Mouse (Mus musculus): ENCODE measurements around the gene Nxpe4. TPM values are rescaled to one million over a fixed set of nuclear protein-coding genes. Genes with fewer than 3 reads are reported as not detected.

The Nxpe4 gene
- polyA plus RNA-seq, 1 experiment from 2014 or later = 5.1 TPM

DNA sequence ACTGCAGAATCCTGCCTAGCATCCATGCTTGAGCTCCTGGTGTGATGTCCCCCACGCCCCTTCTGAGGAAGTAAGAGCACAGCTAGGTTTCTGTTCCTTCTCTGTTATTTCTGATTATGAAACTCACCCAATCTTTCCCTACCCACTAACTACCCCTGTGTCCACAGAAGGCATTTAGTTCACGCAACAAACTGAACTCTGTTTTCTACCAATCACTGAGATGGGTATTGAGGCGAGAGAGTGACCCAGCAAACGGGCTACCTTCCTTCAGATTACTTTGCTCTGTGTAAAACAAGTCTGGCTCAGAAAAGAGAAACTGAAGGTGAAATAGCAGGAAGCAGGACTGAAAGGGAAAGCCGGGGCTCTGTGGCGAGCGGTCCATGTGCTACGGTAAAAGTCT, 260.6 kb downstream of the Nxpe4 start:
- WGBS = 82% methylated on average over 8 of the region's 8 CpGs
- no peak overlapping the region for H3K9ac ChIP-seq (ENCODE audit: low read length)
- H3K27me3 ChIP-seq (ENCODE audit: control insufficient read depth, insufficient read depth, low read length) = no peaks in the 10 kb centered on the region
- no peak overlapping the region for H3K4me3 ChIP-seq (ENCODE audit: control insufficient read depth in 1 of 2, insufficient read depth in 1 of 2, low read depth in 1 of 2, low read length in 2 of 2)
- H3K4me2 ChIP-seq (ENCODE audit: low read length) = no peak overlapping the region
- no peaks in the 10 kb centered on the region for H3K36me3 ChIP-seq (ENCODE audit: control insufficient read depth, insufficient read depth, low read length)
- no peaks in the 10 kb centered on the region for H3K4me1 ChIP-seq (ENCODE audit: control insufficient read depth in 2 of 2, insufficient read depth in 2 of 2, low read length in 2 of 2)
- H3K27ac ChIP-seq (replicated peaks in 1 of 2; ENCODE audit: control insufficient read depth in 1 of 2, insufficient read depth in 1 of 2, low read depth in 2 of 2, low read length in 2 of 2) = no peak overlapping the region
- H3K9me3 ChIP-seq (ENCODE audit: control insufficient read depth, low read length) = no peaks in the 10 kb centered on the region
- ATAC-seq (ENCODE audit: insufficient number of reproducible peaks, insufficient read depth, low FRiP score, low read depth) = no peak

- Histone ChIP-seq H3K9me3 (ENCODE audit: control insufficient read depth, low read length) (no peaks in the 10 kb centered on the region), H3K4me1 (ENCODE audit: control insufficient read depth in 2 of 2, insufficient read depth in 2 of 2, low read length in 2 of 2) (no peaks in the 10 kb centered on the region), H3K27me3 (ENCODE audit: control insufficient read depth, insufficient read depth, low read length) (no peaks in the 10 kb centered on the region), H3K36me3 (ENCODE audit: control insufficient read depth, insufficient read depth, low read length) (no peaks in the 10 kb centered on the region), H3K27ac (replicated peaks in 1 of 2; ENCODE audit: control insufficient read depth in 1 of 2, insufficient read depth in 1 of 2, low read depth in 2 of 2, low read length in 2 of 2) (no peak overlapping the region), H3K4me2 (ENCODE audit: low read length) (no peak overlapping the region), H3K4me3 (ENCODE audit: control insufficient read depth in 1 of 2, insufficient read depth in 1 of 2, low read depth in 1 of 2, low read length in 2 of 2) (no peak overlapping the region), H3K9ac (ENCODE audit: low read length) (no peak overlapping the region)
- 33% methylated on average over 1 of the region's 1 CpGs for WGBS
- ATAC-seq (ENCODE audit: insufficient number of reproducible peaks, insufficient read depth, low FRiP score, low read depth) = no peak
Measured at GRCm38 (mm10) chr9:48423256-48423655, 261.4 kb downstream of the Nxpe4 start.

DNA sequence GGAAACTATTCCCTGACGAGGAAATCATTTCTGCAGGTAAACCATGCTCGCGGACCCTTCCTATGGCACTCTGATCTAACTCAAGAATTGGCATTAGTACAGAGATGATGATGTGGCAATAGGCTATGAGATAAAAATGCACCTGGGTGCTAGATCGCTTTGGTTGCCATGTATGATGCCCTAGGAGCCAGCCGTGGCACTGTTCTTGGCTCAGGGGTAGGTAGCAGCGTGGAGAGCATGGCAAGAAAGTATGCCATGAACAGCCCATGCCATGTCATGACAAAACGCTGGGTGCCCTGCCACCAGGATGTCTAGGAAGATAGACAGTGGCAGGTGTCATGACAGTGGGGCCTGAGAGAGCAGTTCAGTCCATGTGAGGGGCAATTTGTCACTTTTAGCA, 265.4 kb downstream of the Nxpe4 start:
- Histone ChIP-seq H3K36me3 (ENCODE audit: control insufficient read depth, insufficient read depth, low read length) (no peaks in the 10 kb centered on the region), H3K4me3 (ENCODE audit: control insufficient read depth in 1 of 2, insufficient read depth in 1 of 2, low read depth in 1 of 2, low read length in 2 of 2) (no peak overlapping the region), H3K27ac (replicated peaks in 1 of 2; ENCODE audit: control insufficient read depth in 1 of 2, insufficient read depth in 1 of 2, low read depth in 2 of 2, low read length in 2 of 2) (no peak overlapping the region), H3K27me3 (ENCODE audit: control insufficient read depth, insufficient read depth, low read length) (no peaks in the 10 kb centered on the region), H3K4me1 (ENCODE audit: control insufficient read depth in 2 of 2, insufficient read depth in 2 of 2, low read length in 2 of 2) (no peaks in the 10 kb centered on the region), H3K9ac (ENCODE audit: low read length) (no peak overlapping the region), H3K4me2 (ENCODE audit: low read length) (no peak overlapping the region), H3K9me3 (ENCODE audit: control insufficient read depth, low read length) (no peaks in the 10 kb centered on the region)
- ATAC-seq (ENCODE audit: insufficient number of reproducible peaks, insufficient read depth, low FRiP score, low read depth) = no peak
- 82% methylated on average over 7 of the region's 7 CpGs for WGBS

GRCm38 (mm10) chr9:48432449-48432848, 270.6 kb downstream of the Nxpe4 start:
- Histone ChIP-seq H3K9ac (ENCODE audit: low read length) (no peak overlapping the region), H3K27me3 (ENCODE audit: control insufficient read depth, insufficient read depth, low read length) (no peaks in the 10 kb centered on the region), H3K36me3 (ENCODE audit: control insufficient read depth, insufficient read depth, low read length) (no peaks in the 10 kb centered on the region), H3K4me1 (ENCODE audit: control insufficient read depth in 2 of 2, insufficient read depth in 2 of 2, low read length in 2 of 2) (no peaks in the 10 kb centered on the region), H3K27ac (replicated peaks in 1 of 2; ENCODE audit: control insufficient read depth in 1 of 2, insufficient read depth in 1 of 2, low read depth in 2 of 2, low read length in 2 of 2) (no peak overlapping the region), H3K4me3 (ENCODE audit: control insufficient read depth in 1 of 2, insufficient read depth in 1 of 2, low read depth in 1 of 2, low read length in 2 of 2) (no peak overlapping the region), H3K9me3 (ENCODE audit: control insufficient read depth, low read length) (no peaks in the 10 kb centered on the region), H3K4me2 (ENCODE audit: low read length) (no peak overlapping the region)
- no peak for ATAC-seq (ENCODE audit: insufficient number of reproducible peaks, insufficient read depth, low FRiP score, low read depth)
- 83% methylated on average over 8 of the region's 8 CpGs for WGBS

DNA sequence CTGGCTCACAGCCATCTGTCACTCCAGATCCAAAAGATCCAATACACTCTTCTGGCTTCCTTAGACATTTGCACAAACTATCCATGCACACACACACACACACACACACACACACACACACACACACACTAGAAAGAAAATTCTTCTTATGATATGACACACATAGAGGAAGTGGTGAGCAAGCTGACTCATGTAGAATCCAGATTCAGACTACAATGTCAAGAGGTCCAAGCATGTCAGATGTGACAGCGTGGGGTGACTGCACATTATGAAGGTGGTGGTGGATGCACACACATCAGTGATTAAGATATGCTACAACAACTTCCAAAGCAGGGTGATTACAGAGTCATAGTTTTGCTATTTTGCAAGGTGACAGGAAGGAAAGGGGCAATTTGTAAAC, 282.1 kb downstream of the Nxpe4 start:
- WGBS = 83% methylated on average over 1 of the region's 1 CpGs
- Histone ChIP-seq H3K9ac (ENCODE audit: low read length) (no peak overlapping the region), H3K27ac (replicated peaks in 1 of 2; ENCODE audit: control insufficient read depth in 1 of 2, insufficient read depth in 1 of 2, low read depth in 2 of 2, low read length in 2 of 2) (no peak overlapping the region), H3K4me2 (ENCODE audit: low read length) (no peak overlapping the region), H3K4me3 (ENCODE audit: control insufficient read depth in 1 of 2, insufficient read depth in 1 of 2, low read depth in 1 of 2, low read length in 2 of 2) (no peak overlapping the region), H3K36me3 (ENCODE audit: control insufficient read depth, insufficient read depth, low read length) (no peaks in the 10 kb centered on the region), H3K9me3 (ENCODE audit: control insufficient read depth, low read length) (no peaks in the 10 kb centered on the region), H3K4me1 (ENCODE audit: control insufficient read depth in 2 of 2, insufficient read depth in 2 of 2, low read length in 2 of 2) (no peaks in the 10 kb centered on the region), H3K27me3 (ENCODE audit: control insufficient read depth, insufficient read depth, low read length) (no peaks in the 10 kb centered on the region)
- no peak for ATAC-seq (ENCODE audit: insufficient number of reproducible peaks, insufficient read depth, low FRiP score, low read depth)

GRCm38 (mm10) chr9:48444821-48445220, 283.0 kb downstream of the Nxpe4 start:
- H3K4me2 ChIP-seq (ENCODE audit: low read length) = no peak overlapping the region
- no peak for ATAC-seq (ENCODE audit: insufficient number of reproducible peaks, insufficient read depth, low FRiP score, low read depth)
- H3K36me3 ChIP-seq (ENCODE audit: control insufficient read depth, insufficient read depth, low read length) = no peaks in the 10 kb centered on the region
- no peaks in the 10 kb centered on the region for H3K27me3 ChIP-seq (ENCODE audit: control insufficient read depth, insufficient read depth, low read length)
- H3K9ac ChIP-seq (ENCODE audit: low read length) = no peak overlapping the region
- no peaks in the 10 kb centered on the region for H3K4me1 ChIP-seq (ENCODE audit: control insufficient read depth in 2 of 2, insufficient read depth in 2 of 2, low read length in 2 of 2)
- H3K27ac ChIP-seq (replicated peaks in 1 of 2; ENCODE audit: control insufficient read depth in 1 of 2, insufficient read depth in 1 of 2, low read depth in 2 of 2, low read length in 2 of 2) = no peak overlapping the region
- no peaks in the 10 kb centered on the region for H3K9me3 ChIP-seq (ENCODE audit: control insufficient read depth, low read length)
- WGBS = 86% methylated on average over 2 of the region's 2 CpGs
- H3K4me3 ChIP-seq (ENCODE audit: control insufficient read depth in 1 of 2, insufficient read depth in 1 of 2, low read depth in 1 of 2, low read length in 2 of 2) = no peak overlapping the region

- 31% methylated on average over 5 of the region's 5 CpGs for WGBS
- Histone ChIP-seq H3K4me1 (ENCODE audit: control insufficient read depth in 2 of 2, insufficient read depth in 2 of 2, low read length in 2 of 2) (no peaks in the 10 kb centered on the region), H3K27me3 (ENCODE audit: control insufficient read depth, insufficient read depth, low read length) (no peaks in the 10 kb centered on the region), H3K9ac (ENCODE audit: low read length) (no peak overlapping the region), H3K36me3 (ENCODE audit: control insufficient read depth, insufficient read depth, low read length) (no peaks in the 10 kb centered on the region), H3K4me2 (ENCODE audit: low read length) (no peak overlapping the region), H3K4me3 (ENCODE audit: control insufficient read depth in 1 of 2, insufficient read depth in 1 of 2, low read depth in 1 of 2, low read length in 2 of 2) (no peak overlapping the region), H3K27ac (replicated peaks in 1 of 2; ENCODE audit: control insufficient read depth in 1 of 2, insufficient read depth in 1 of 2, low read depth in 2 of 2, low read length in 2 of 2) (no peak overlapping the region), H3K9me3 (ENCODE audit: control insufficient read depth, low read length) (no peaks in the 10 kb centered on the region)
- ATAC-seq (ENCODE audit: insufficient number of reproducible peaks, insufficient read depth, low FRiP score, low read depth) = no peak
Measured at GRCm38 (mm10) chr9:48447783-48448209, 286.0 kb downstream of the Nxpe4 start.

Data from heart, embryonic 14.5 days (tissue).